Comparison of ENCODE assay signal across 8 mouse cellular contexts in the genomic region with DNA sequence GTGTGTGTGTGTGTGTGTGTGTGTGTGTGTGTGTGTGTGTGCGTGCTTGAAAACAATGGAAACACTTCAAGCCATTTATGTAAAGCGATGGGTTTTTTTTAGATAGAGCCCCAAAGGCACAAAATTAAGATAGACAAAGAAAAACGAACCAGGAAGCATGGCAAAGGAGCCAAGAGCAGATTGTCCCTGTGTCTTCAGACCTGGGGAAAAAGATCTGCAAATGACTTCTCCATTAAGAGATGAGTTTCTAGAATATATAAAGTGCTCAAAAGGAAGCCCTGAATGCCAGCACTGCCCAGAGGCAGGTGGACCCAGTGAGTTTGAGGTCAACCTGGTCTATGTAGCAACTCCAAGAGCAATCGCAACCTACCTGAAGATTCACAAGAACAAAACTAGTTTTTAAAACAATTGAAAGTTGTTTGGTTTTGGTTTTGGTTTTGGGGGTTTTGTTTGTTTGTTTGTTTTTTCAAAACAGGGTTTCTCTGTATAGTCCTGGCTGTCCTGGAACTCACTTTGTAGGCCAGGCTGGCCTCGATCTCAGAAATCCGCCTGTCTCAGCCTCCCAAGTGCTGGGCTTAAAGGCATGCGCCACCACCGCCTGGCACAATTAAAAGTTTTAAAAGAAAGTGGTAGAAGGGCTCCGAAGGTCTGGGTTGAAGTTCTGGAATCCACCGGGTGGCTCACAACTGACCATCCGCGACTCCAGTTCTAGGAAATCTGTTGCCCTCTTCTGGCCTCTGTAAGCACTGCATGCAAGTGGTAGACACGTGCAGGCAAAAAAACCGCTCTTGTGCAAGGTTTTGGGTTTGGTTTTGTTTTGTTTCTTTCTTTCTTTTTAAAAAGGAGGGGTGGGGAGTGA. TPM values are rescaled to one million over a fixed set of nuclear protein-coding genes. Genes with fewer than 3 reads are reported as not detected.
DNase-seq lines count a peak whose midpoint lies in the region; ATAC-seq lines count a peak whose summit lies in the region.

No protein-coding gene starts in this region.

- H3K4me3 ChIP-seq in heart, embryonic 12.5 days, result no peak overlapping the region

- no peaks in the 10 kb centered on the region for H3K4me1 ChIP-seq in heart, embryonic 12.5 days (replicated peaks)

- no peaks in the 10 kb centered on the region for H3K9me3 ChIP-seq in heart, embryonic 12.5 days (replicated peaks)

- no peak overlapping the region for H3K9ac ChIP-seq in heart, embryonic 12.5 days

- DNase-seq in heart, postnatal 14 days, result peak; percentile 35 to 60
- peak; percentile 24 for DNase-seq in thymus, postnatal 14 days
- DNase-seq in thymus, postnatal 0 days (ENCODE audit: low spot score), result no peak
- DNase-seq in cerebellum, postnatal 14 days, result peak; percentile 64 to 78
- DNase-seq in left cerebral cortex, postnatal 10 days (ENCODE audit: extremely low spot score in 1 of 2, low spot score in 2 of 2), result peak; percentile 27 to 58
- peak; percentile 50 for DNase-seq in right cerebral cortex, postnatal 14 days
- no peak for DNase-seq in spleen, adult 18-20 months

- H3K36me3 ChIP-seq in heart, embryonic 12.5 days, result no peaks in the 10 kb centered on the region

- no peak overlapping the region for H3K4me2 ChIP-seq in heart, embryonic 12.5 days

- 61% methylated on average over 14 of the region's 14 CpGs for WGBS in heart, embryonic 12.5 days

- H3K27me3 ChIP-seq in heart, embryonic 12.5 days (replicated peaks), result 0 out of 2 replicates have a peak, but pooled peaks cover 7% of the 10 kb centered on the region

- H3K27ac ChIP-seq in heart, embryonic 12.5 days (ENCODE audit: poor library complexity, severe bottlenecking), result no peak overlapping the region

- intact Hi-C loops in heart, postnatal 14 days (cut with DNase I), result no loop called here
- intact Hi-C loops in left cerebral cortex, postnatal 10 days (cut with DNase I), result loop anchor here (5.0 kb wide), 1 partner anchor 320 kb away; no protein-coding TSS in a partner anchor

- no peak for ATAC-seq in heart, embryonic 12.5 days (ENCODE audit: insufficient number of reproducible peaks, low FRiP score)

RNA-seq across cellular contexts. Expression of gene Mdm2, which starts 28.3 kb away (rescaled TPM):
- 10 to 100 TPM; 52.3 to 52.5 TPM for total RNA-seq in heart, postnatal 14 days (2021)
- polyA plus RNA-seq in heart, embryonic 12.5 days (2016; fragmentation: Nextera tagmentation; extraction: Ambion mirVana), result 55.7 and 57.4 TPM in 2 replicates
- polyA plus RNA-seq in thymus, postnatal 0 days (2015; fragmentation: Nextera tagmentation; extraction: Ambion mirVana), result 35.5 and 44.6 TPM in 2 replicates
- total RNA-seq in left cerebral cortex, postnatal 10 days (2021), result 10 to 100 TPM; 39.5 to 42.1 TPM

RNA-seq across cellular contexts. Expression of gene Cpm, which starts 52.9 kb away (rescaled TPM):
- 1 to 10 TPM; 5.1 to 5.3 TPM for total RNA-seq in heart, postnatal 14 days (2021)
- polyA plus RNA-seq in heart, embryonic 12.5 days (2016; fragmentation: Nextera tagmentation; extraction: Ambion mirVana), result 1.5 and 2.5 TPM in 2 replicates
- 3.0 and 3.5 TPM in 2 replicates for polyA plus RNA-seq in thymus, postnatal 0 days (2015; fragmentation: Nextera tagmentation; extraction: Ambion mirVana)
- total RNA-seq in left cerebral cortex, postnatal 10 days (2021), result 1 to 10 TPM; 2.0 to 3.3 TPM

Comparison
In these comparisons a context has a peak if more than half of its experiments do, and no peak if none do; other contexts are left out.
1. DNase-seq: peak in heart, postnatal 14 days (2 of 2), thymus, postnatal 14 days (single experiment), cerebellum, postnatal 14 days (2 of 2), left cerebral cortex, postnatal 10 days (2 of 2) and right cerebral cortex, postnatal 14 days (single experiment); none in thymus, postnatal 0 days (single experiment) and spleen, adult 18-20 months (0 of 2).